Mouse (Mus musculus) brown adipose tissue, adult 24 weeks (tissue): ENCODE measurements at regions not wholly inside any gene's neighbourhood (a gene's known extent, or its start where the extent isn't known, plus 50 kb on each side); places are given as distances from the start of the nearest gene placed in this dataset.

ENCODE experiments used
- H3K27ac ChIP-seq: fragments of 200-500 bp; replicated peaks from 2 replicates; pipeline ENCODE4 v1.5.1; 2012; ENCODE audit warnings: low read depth, mild to moderate bottlenecking, low read length
- H3K4me1 ChIP-seq: fragments of 200-500 bp; 2 replicates; pipeline ENCODE4 v1.6.1; 2012; ENCODE audit warnings: low read length, mixed read lengths; ENCODE audit not compliant: control insufficient read depth, insufficient read depth, insufficient read length
- H3K4me3 ChIP-seq: fragments of 200-500 bp; 2 replicates; pipeline ENCODE4 v1.5.1; 2012; ENCODE audit warnings: low read depth, mild to moderate bottlenecking, low read length, moderate library complexity; ENCODE audit not compliant: insufficient read depth

DNA sequence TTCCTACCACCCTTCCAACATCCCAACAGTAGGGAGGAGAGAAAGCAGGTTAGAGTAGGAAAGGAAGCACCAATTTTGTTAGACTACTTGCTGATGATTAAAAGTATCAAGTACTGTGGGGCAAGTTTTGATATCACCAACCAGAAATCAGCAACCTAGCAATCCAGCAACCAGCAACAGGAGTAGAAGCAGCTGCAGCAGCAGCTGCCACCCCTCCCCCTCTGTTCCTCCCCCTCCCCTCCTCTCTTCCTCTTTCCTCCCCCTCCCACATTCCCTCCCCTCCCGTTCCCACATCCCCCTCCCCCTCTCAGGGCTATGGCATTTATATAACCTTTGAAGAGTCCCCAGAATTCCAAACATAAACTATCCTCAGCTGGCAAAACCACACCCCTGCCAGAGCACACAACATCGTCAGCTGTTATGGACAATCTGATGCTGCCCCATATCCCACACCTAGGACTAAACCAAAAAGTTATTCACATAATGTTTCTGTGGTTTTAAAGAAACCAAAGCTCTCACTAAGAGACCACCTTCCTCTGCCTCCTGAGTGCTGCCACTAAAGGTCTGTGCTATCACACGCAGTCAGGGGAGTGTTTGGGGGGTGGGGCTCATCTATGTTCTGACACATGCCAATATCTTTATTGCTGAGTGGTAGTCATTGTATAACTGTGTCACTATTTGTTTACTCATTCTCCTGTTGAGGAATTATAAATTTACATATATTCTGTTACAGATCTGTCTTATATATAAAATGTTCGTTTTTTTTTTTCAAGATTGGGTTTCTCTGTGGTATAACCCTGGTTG, 158.9 kb upstream of the Bcor start:
- H3K27ac ChIP-seq = no peak overlapping the region
- H3K4me3 ChIP-seq = no peak overlapping the region
- H3K4me1 ChIP-seq = no peaks in the 10 kb centered on the region

DNA sequence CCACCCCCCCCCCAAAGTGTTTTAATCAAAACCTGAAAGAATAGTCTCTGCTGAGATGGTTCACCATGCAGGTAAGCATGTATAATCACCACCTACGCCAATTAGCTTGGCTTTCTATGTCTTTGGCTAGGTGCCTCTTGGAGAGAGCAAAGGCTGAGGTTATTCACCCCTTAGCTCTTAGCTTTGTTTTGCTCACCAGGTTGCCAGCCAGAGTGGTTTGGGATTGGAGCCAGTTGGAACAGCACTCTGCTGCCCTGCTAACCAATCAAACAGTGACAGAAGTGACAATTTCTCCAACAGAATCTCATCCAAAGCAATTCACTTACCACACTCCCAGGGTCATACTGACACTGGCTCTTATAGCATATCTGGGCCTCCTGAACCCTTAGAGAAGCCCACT, 162.3 kb upstream of the Bcor start:
- no peak overlapping the region for H3K4me3 ChIP-seq
- no peak overlapping the region for H3K27ac ChIP-seq
- no peaks in the 10 kb centered on the region for H3K4me1 ChIP-seq

- H3K4me3 ChIP-seq = no peak overlapping the region
- no peaks in the 10 kb centered on the region for H3K4me1 ChIP-seq
- H3K27ac ChIP-seq = no peak overlapping the region
These were observed 163.1 kb upstream of the Bcor start for GRCm38 (mm10) chrX:12323268-12323667.

- H3K27ac ChIP-seq = no peak overlapping the region
- no peak overlapping the region for H3K4me3 ChIP-seq
- no peaks in the 10 kb centered on the region for H3K4me1 ChIP-seq
These were observed 163.7 kb upstream of the Bcor start for GRCm38 (mm10) chrX:12323812-12324211.

DNA sequence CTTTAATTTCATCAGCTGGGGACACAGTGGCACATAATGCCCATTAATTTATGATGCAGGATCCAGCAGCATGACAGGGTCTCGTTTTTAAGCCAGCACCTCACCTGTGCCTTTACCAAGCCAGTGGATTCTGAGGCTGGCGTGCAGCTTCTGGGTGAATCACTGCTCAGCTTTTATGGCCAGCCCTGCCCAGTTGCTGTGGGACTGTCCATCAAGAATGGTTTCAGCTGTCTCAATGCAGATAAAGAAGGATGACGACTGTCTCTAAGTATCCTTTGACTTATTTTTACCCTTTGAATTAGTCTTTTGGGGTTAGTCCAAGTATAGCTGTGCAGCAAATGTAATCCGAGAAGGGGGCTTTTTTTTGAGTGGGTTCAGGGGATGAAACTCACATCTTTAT, 167.3 kb upstream of the Bcor start:
- Histone ChIP-seq H3K27ac (no peak overlapping the region), H3K4me3 (no peak overlapping the region), H3K4me1 (no peaks in the 10 kb centered on the region)

- H3K27ac ChIP-seq = no peak overlapping the region
- H3K4me1 ChIP-seq = no peaks in the 10 kb centered on the region
- H3K4me3 ChIP-seq = no peak overlapping the region
These were observed 180.4 kb upstream of the Bcor start for GRCm38 (mm10) chrX:12340561-12340960.

- Histone ChIP-seq H3K4me1 (no peaks in the 10 kb centered on the region), H3K4me3 (no peak overlapping the region), H3K27ac (no peak overlapping the region)
These were observed 181.3 kb upstream of the Bcor start for GRCm38 (mm10) chrX:12341356-12341965.

GRCm38 (mm10) chrX:12344805-12345555, 184.8 kb upstream of the Bcor start:
- Histone ChIP-seq H3K4me1 (no peaks in the 10 kb centered on the region), H3K27ac (no peak overlapping the region), H3K4me3 (no peak overlapping the region)

- no peaks in the 10 kb centered on the region for H3K4me1 ChIP-seq
- H3K4me3 ChIP-seq = no peak overlapping the region
- no peak overlapping the region for H3K27ac ChIP-seq
These were observed 186.7 kb upstream of the Bcor start for GRCm38 (mm10) chrX:12346856-12347255.

GRCm38 (mm10) chrX:12348117-12348516, 188.0 kb upstream of the Bcor start:
- no peaks in the 10 kb centered on the region for H3K4me1 ChIP-seq
- no peak overlapping the region for H3K4me3 ChIP-seq
- H3K27ac ChIP-seq = no peak overlapping the region

- H3K27ac ChIP-seq = no peak overlapping the region
- H3K4me3 ChIP-seq = no peak overlapping the region
- H3K4me1 ChIP-seq = no peaks in the 10 kb centered on the region
These were observed 194.7 kb upstream of the Bcor start for GRCm38 (mm10) chrX:12354875-12355274.

- Histone ChIP-seq H3K4me3 (no peak overlapping the region), H3K27ac (no peak overlapping the region), H3K4me1 (no peaks in the 10 kb centered on the region)
These were observed 197.9 kb upstream of the Bcor start for GRCm38 (mm10) chrX:12358026-12358425.

- Histone ChIP-seq H3K27ac (no peak overlapping the region), H3K4me1 (no peaks in the 10 kb centered on the region), H3K4me3 (no peak overlapping the region)
These were observed 205.6 kb upstream of the Bcor start for GRCm38 (mm10) chrX:12365582-12366323.

GRCm38 (mm10) chrX:12366801-12367200, 206.6 kb upstream of the Bcor start:
- Histone ChIP-seq H3K27ac (no peak overlapping the region), H3K4me3 (no peak overlapping the region), H3K4me1 (no peaks in the 10 kb centered on the region)

DNA sequence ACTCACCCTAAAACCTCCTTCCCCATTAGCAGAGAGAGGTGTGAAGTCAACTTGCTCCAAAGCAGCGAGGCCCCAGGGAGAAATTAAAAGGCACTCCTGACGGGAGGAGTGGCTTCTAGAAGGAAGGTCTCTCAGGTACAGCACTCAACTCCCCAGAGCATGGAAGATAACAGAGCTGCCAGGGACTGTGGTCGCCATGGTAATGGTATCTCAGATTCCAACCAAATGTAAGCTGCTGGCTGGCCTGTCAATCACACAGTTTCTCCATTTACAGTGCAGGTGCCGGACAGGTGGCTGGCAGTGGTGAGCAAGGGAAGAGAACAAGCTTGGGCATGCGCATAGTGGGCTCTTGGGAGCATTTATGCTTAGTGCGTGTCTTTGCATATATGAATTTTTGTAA, 213.5 kb upstream of the Bcor start:
- Histone ChIP-seq H3K4me1 (no peaks in the 10 kb centered on the region), H3K4me3 (no peak overlapping the region), H3K27ac (no peak overlapping the region)
